Mouse (Mus musculus): ENCODE results near the gene Rpl14. TPM values are rescaled to one million over a fixed set of nuclear protein-coding genes. Genes with fewer than 3 reads are reported as not detected.

Rpl14 gene
- polyA plus RNA-seq, 1 experiment from 2014 or later: 857 TPM

GRCm38 (mm10) chr9:120575748-120576661 lies 4.8 kb downstream of the Rpl14 start:
- H3K4me2 ChIP-seq (replicated peaks): peak overlapping the region; percentile 83; the same call in 1 of the 2 replicates
- H3K9me3 ChIP-seq (replicated peaks): no peaks in the 10 kb centered on the region
- no peak overlapping the region; the same call in 1 of the 2 replicates for H3K27ac ChIP-seq (replicated peaks)
- no peaks in the 10 kb centered on the region for H3K27me3 ChIP-seq
- peaks cover 41% of the 10 kb centered on the region for H3K36me3 ChIP-seq
- no peak for ATAC-seq (ENCODE audit: insufficient number of reproducible peaks, low FRiP score, low TSS enrichment, low read depth)
- H3K9ac ChIP-seq: no peak overlapping the region
- 61% methylated on average over 6 of the region's 6 CpGs for WGBS
- H3K4me1 ChIP-seq: peaks cover 30% of the 10 kb centered on the region
- no peak overlapping the region for H3K4me3 ChIP-seq (replicated peaks)

DNA sequence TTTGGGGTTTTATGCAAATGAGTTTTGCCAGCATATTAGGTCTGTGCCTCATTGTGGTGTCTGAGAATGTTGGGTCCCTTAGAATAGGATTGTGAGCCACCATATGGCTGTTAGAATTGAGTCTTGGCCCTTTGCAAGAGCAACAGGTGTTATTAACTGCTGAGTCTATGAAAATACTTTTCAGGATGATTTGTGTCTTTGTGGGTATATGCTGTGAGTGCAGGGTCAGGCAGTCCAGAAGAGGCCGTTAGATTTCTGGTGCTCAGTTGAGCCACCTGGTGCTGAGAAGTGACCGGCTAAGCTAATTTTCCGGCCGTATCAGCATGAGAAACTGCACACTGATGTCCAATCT lies 5.4 kb downstream of the Rpl14 start:
- 0 out of 2 replicates have a peak overlapping the region, but pooled peaks have one; percentile 91 for H3K9ac ChIP-seq
- peaks cover 30% of the 10 kb centered on the region for H3K4me1 ChIP-seq
- no peaks in the 10 kb centered on the region for H3K9me3 ChIP-seq (replicated peaks)
- peaks cover 41% of the 10 kb centered on the region for H3K36me3 ChIP-seq
- ATAC-seq (ENCODE audit: insufficient number of reproducible peaks, low FRiP score, low TSS enrichment, low read depth): no peak; the same call in 1 of the 2 replicates
- 6% methylated on average over 4 of the region's 4 CpGs for WGBS
- no peak overlapping the region; the same call in 1 of the 2 replicates for H3K27ac ChIP-seq (replicated peaks)
- H3K4me3 ChIP-seq (replicated peaks): peak overlapping the region; percentile 65
- H3K4me2 ChIP-seq (replicated peaks): peak overlapping the region; percentile 83
- H3K27me3 ChIP-seq: no peaks in the 10 kb centered on the region

GRCm38 (mm10) chr9:120577133-120577651 lies 5.9 kb downstream of the Rpl14 start:
- Histone ChIP-seq H3K9me3 (replicated peaks) (no peaks in the 10 kb centered on the region), H3K4me3 (replicated peaks) (peak overlapping the region; percentile 65), H3K36me3 (peaks cover 41% of the 10 kb centered on the region), H3K4me2 (replicated peaks) (peak overlapping the region; percentile 83), H3K4me1 (peaks cover 31% of the 10 kb centered on the region), H3K27ac (replicated peaks) (peak overlapping the region; percentile 63; the same call in 1 of the 2 replicates), H3K27me3 (no peaks in the 10 kb centered on the region), H3K9ac (peak overlapping the region; percentile 91)
- peak; percentile 92 for ATAC-seq (ENCODE audit: insufficient number of reproducible peaks, low FRiP score, low TSS enrichment, low read depth)
- WGBS: under 1% methylated on average over 43 of the region's 43 CpGs

- Histone ChIP-seq H3K4me2 (replicated peaks) (peak overlapping the region; percentile 83), H3K36me3 (peaks cover 35% of the 10 kb centered on the region), H3K4me3 (replicated peaks) (peak overlapping the region; percentile 65), H3K4me1 (peaks cover 30% of the 10 kb centered on the region), H3K27ac (replicated peaks) (peak overlapping the region; percentile 63; the same call in 1 of the 2 replicates), H3K9ac (peak overlapping the region; percentile 91), H3K9me3 (replicated peaks) (no peaks in the 10 kb centered on the region), H3K27me3 (no peaks in the 10 kb centered on the region)
- 51% methylated on average over 12 of the region's 12 CpGs for WGBS
- ATAC-seq (ENCODE audit: insufficient number of reproducible peaks, low FRiP score, low TSS enrichment, low read depth): no peak
Measured at GRCm38 (mm10) chr9:120577706-120578405, 6.6 kb downstream of the Rpl14 start.

DNA sequence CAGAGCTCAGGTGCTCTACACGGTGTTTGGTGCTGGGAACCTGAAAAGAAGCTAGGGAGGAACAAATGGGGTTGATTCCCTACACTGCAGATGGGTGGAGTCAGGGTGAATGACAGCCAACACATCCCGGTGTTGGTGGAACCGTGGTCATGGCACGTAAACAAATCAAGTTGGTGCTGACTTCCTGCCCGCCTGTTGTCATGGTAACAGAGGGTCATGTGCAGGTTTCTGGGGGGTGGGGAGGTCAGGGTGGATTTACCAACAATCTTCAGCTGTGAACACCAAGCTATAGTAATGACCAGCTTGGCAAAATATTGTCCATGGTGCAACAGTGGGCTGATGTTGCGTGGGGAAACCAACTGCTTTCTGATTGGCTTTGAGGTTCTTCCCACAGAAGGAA lies 7.5 kb downstream of the Rpl14 start:
- Histone ChIP-seq H3K4me1 (peaks cover 31% of the 10 kb centered on the region), H3K9ac (no peak overlapping the region), H3K4me2 (replicated peaks) (no peak overlapping the region), H3K36me3 (peaks cover 26% of the 10 kb centered on the region), H3K4me3 (replicated peaks) (no peak overlapping the region), H3K27me3 (no peaks in the 10 kb centered on the region), H3K27ac (replicated peaks) (no peak overlapping the region), H3K9me3 (replicated peaks) (no peaks in the 10 kb centered on the region)
- WGBS: 51% methylated on average over 6 of the region's 6 CpGs
- ATAC-seq (ENCODE audit: insufficient number of reproducible peaks, low FRiP score, low TSS enrichment, low read depth): no peak

DNA sequence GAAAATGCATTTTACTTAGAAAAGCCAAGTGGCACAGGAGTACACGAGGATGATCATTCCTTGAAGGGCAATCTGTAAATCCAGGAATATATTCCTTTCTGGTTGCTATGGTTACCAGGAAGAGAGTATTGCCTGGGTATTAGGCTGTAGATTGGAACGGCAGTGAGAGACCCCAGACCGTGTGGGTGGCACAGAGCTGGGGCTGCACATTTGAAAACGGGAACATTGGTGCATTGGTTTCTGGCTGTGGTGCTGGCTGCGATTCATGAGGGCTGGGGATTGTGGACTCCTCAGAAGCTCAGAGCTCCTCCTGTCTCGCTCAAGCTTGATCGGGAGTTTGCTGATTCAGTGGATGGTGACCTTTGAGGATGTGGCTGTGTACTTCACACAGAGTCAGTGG lies 8.6 kb downstream of the Rpl14 start:
- no peaks in the 10 kb centered on the region for H3K9me3 ChIP-seq (replicated peaks)
- peaks cover 15% of the 10 kb centered on the region for H3K36me3 ChIP-seq
- 75% methylated on average over 7 of the region's 7 CpGs for whole genome bisulfite sequencing
- no peak for ATAC-seq (ENCODE audit: insufficient number of reproducible peaks, low FRiP score, low TSS enrichment, low read depth)
- no peak overlapping the region for H3K4me3 ChIP-seq (replicated peaks)
- peaks cover 31% of the 10 kb centered on the region for H3K4me1 ChIP-seq
- H3K9ac ChIP-seq: no peak overlapping the region
- H3K27ac ChIP-seq (replicated peaks): no peak overlapping the region
- no peaks in the 10 kb centered on the region for H3K27me3 ChIP-seq
- no peak overlapping the region for H3K4me2 ChIP-seq (replicated peaks)

GRCm38 (mm10) chr9:120581941-120582618 lies 10.8 kb downstream of the Rpl14 start:
- no peaks in the 10 kb centered on the region for H3K36me3 ChIP-seq
- no peaks in the 10 kb centered on the region for H3K9me3 ChIP-seq (replicated peaks)
- no peaks in the 10 kb centered on the region for H3K27me3 ChIP-seq
- H3K4me1 ChIP-seq: peaks cover 21% of the 10 kb centered on the region
- H3K4me2 ChIP-seq (replicated peaks): peak overlapping the region; percentile 86
- peak overlapping the region; percentile 45 for H3K4me3 ChIP-seq (replicated peaks)
- peak overlapping the region; percentile 33; the same call in 1 of the 2 replicates for H3K9ac ChIP-seq
- WGBS: 10% methylated on average over 21 of the region's 21 CpGs
- peak overlapping the region; percentile 88 for H3K27ac ChIP-seq (replicated peaks)
- ATAC-seq (ENCODE audit: insufficient number of reproducible peaks, low FRiP score, low TSS enrichment, low read depth): peak; percentile 77

GRCm38 (mm10) chr9:120582619-120583308 lies 11.5 kb downstream of the Rpl14 start:
- peak overlapping the region; percentile 45 for H3K4me3 ChIP-seq (replicated peaks)
- peak overlapping the region; percentile 33; the same call in 1 of the 2 replicates for H3K9ac ChIP-seq
- H3K9me3 ChIP-seq (replicated peaks): no peaks in the 10 kb centered on the region
- 4% methylated on average over 28 of the region's 28 CpGs for WGBS
- peaks cover 18% of the 10 kb centered on the region for H3K4me1 ChIP-seq
- ATAC-seq (ENCODE audit: insufficient number of reproducible peaks, low FRiP score, low TSS enrichment, low read depth): peak; percentile 88
- H3K4me2 ChIP-seq (replicated peaks): peak overlapping the region; percentile 86
- no peaks in the 10 kb centered on the region for H3K36me3 ChIP-seq
- no peaks in the 10 kb centered on the region for H3K27me3 ChIP-seq
- H3K27ac ChIP-seq (replicated peaks): peak overlapping the region; percentile 88

DNA sequence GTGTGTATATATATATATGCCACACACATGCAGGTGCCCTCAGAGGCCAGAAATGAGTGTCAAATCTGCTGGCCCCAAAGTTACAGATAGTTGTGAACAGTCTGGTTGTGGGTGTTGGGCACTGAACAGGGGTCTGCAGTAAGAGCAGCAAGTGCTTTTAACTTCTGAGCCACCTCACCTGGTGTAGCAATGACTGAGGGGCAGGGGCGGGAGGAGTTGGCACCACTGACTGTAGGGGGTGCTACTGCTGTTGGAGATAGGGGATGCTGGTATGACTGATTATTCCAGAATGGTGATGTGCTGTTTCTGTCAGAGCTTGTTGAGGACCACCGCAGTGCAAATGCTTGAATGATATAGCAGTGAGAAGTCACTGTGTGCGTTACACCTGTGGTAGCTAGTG lies 12.1 kb downstream of the Rpl14 start:
- 73% methylated on average over 3 of the region's 3 CpGs for WGBS
- Histone ChIP-seq H3K27me3 (no peaks in the 10 kb centered on the region), H3K4me2 (replicated peaks) (peak overlapping the region; percentile 86), H3K9me3 (replicated peaks) (no peaks in the 10 kb centered on the region), H3K9ac (no peak overlapping the region), H3K4me3 (replicated peaks) (peak overlapping the region; percentile 45), H3K27ac (replicated peaks) (no peak overlapping the region), H3K36me3 (no peaks in the 10 kb centered on the region), H3K4me1 (peaks cover 15% of the 10 kb centered on the region)
- no peak for ATAC-seq (ENCODE audit: insufficient number of reproducible peaks, low FRiP score, low TSS enrichment, low read depth)

- Histone ChIP-seq H3K4me1 (peaks cover 15% of the 10 kb centered on the region), H3K4me3 (replicated peaks) (no peak overlapping the region)
- 10% methylated on average over 3 of the region's 3 CpGs for WGBS
Measured at GRCm38 (mm10) chr9:120586546-120586945, 15.3 kb downstream of the Rpl14 start.

More at GRCm38 (mm10) chr9:120586546-120586945, 15.3 kb downstream of the Rpl14 start:
- no peak overlapping the region for H3K9ac ChIP-seq
- H3K9me3 ChIP-seq (replicated peaks): no peaks in the 10 kb centered on the region
- no peaks in the 10 kb centered on the region for H3K36me3 ChIP-seq
- no peak overlapping the region for H3K27ac ChIP-seq (replicated peaks)
- H3K4me2 ChIP-seq (replicated peaks): no peak overlapping the region
- no peaks in the 10 kb centered on the region for H3K27me3 ChIP-seq
- ATAC-seq (ENCODE audit: insufficient number of reproducible peaks, low FRiP score, low TSS enrichment, low read depth): no peak

All from embryonic facial prominence, embryonic 15.5 days (tissue).